Mouse (Mus musculus): ENCODE results near the gene Ip6k3.

- no peak for TF ChIP-seq CTCF (IDR thresholded peaks at IDR 0.05; ENCODE audit: borderline replicate concordance, extremely low read depth, insufficient read depth, insufficient read length)
- no peak for TF ChIP-seq POLR2A (IDR thresholded peaks at IDR 0.05; ENCODE audit: borderline replicate concordance, extremely low read depth, insufficient read depth, insufficient read length, poor library complexity, severe bottlenecking)
Observed at GRCm38 (mm10) chr17:27134715-27135114, 32.9 kb downstream of the Ip6k3 start.
